In genomic region chr16:34855751-34856150, GRCm38 (mm10) we compare ENCODE assay signal across 13 mouse cellular contexts.
"Had no signal": no experiment of that assay in that cellular context is flagged by ENCODE, and none has a peak within 500 bp of the region (broad histone marks: within the 10 kb centered on the region; RNA-seq: fewer than 3 reads in every experiment).

No protein-coding gene starts in this region.

- H3K9ac ChIP-seq: limb, embryonic 12.5 days; liver, embryonic 12.5 days; midbrain, embryonic 12.5 days; neural tube, embryonic 13.5 days; stomach, embryonic 15.5 days had no signal

- H3K36me3 ChIP-seq: limb, embryonic 12.5 days; liver, embryonic 12.5 days; midbrain, embryonic 12.5 days; neural tube, embryonic 13.5 days; stomach, embryonic 15.5 days had no signal

- H3K9me3 ChIP-seq: limb, embryonic 12.5 days; liver, embryonic 12.5 days; midbrain, embryonic 12.5 days; neural tube, embryonic 13.5 days; stomach, embryonic 15.5 days had no signal

- DNase-seq: kidney, adult 8-10 months; kidney, postnatal 36 days; layer of hippocampus, postnatal 36 days; right cerebral cortex, postnatal 14 days; thymus, adult 2 months; thymus, postnatal 25 days had no signal

- ATAC-seq: intestine, postnatal 0 days; liver, embryonic 12.5 days; midbrain, embryonic 16.5 days had no signal

- H3K27me3 ChIP-seq: liver, embryonic 12.5 days; midbrain, embryonic 12.5 days; neural tube, embryonic 13.5 days; stomach, embryonic 15.5 days had no signal

- H3K4me2 ChIP-seq: limb, embryonic 12.5 days; liver, embryonic 12.5 days; midbrain, embryonic 12.5 days; neural tube, embryonic 13.5 days; stomach, embryonic 15.5 days had no signal

- H3K4me1 ChIP-seq: liver, embryonic 12.5 days; midbrain, embryonic 12.5 days; neural tube, embryonic 13.5 days; stomach, embryonic 15.5 days had no signal

- H3K4me3 ChIP-seq: limb, embryonic 12.5 days; liver, embryonic 12.5 days; midbrain, embryonic 12.5 days; neural tube, embryonic 13.5 days; stomach, embryonic 15.5 days had no signal

- H3K27ac ChIP-seq: limb, embryonic 12.5 days; liver, embryonic 12.5 days; midbrain, embryonic 12.5 days; neural tube, embryonic 13.5 days; stomach, embryonic 15.5 days had no signal
